Mouse (Mus musculus) C2C12 (cell line): ENCODE data around the gene Gm43738. TPM values are rescaled to one million over a fixed set of nuclear protein-coding genes. Genes with fewer than 3 reads are reported as not detected.

ENCODE experiments used
- H3K27me3 ChIP-seq: one replicate; pipeline ENCODE4 v1.6.1; 2011; ENCODE audit not compliant: control insufficient read depth, insufficient read depth, insufficient read length
- H3K36me3 ChIP-seq: one replicate; pipeline ENCODE4 v1.6.1; 2011; ENCODE audit not compliant: control insufficient read depth, insufficient read depth
- H3K4me3 ChIP-seq: one replicate; pipeline ENCODE4 v1.5.1; 2011; ENCODE audit warnings: mild to moderate bottlenecking, control low read depth; ENCODE audit not compliant: poor library complexity, insufficient read depth, severe bottlenecking
- H3K79me2 ChIP-seq: one replicate; pipeline ENCODE4 v1.6.1; 2011; ENCODE audit not compliant: control insufficient read depth, insufficient read depth
- H3K79me3 ChIP-seq: one replicate; pipeline ENCODE4 v1.6.1; 2011; ENCODE audit warnings: low read depth, control low read depth
- H3ac ChIP-seq: one replicate; pipeline ENCODE3; 2011; ENCODE audit warnings: low read depth; ENCODE audit not compliant: control insufficient read depth, insufficient read length
- CEBPB ChIP-seq: IDR thresholded peaks from one replicate; pipeline ENCODE4 v1.6.1; 2011; ENCODE audit warnings: low read depth, mild to moderate bottlenecking, control low read depth, moderate library complexity
- CTCF ChIP-seq: IDR thresholded peaks from one replicate; pipeline ENCODE4 v1.5.1; 2011; ENCODE audit not compliant: control insufficient read depth, insufficient read depth, insufficient read length
- FOSL1 ChIP-seq: IDR thresholded peaks from one replicate; pipeline ENCODE4 v1.8.0; 2011; ENCODE audit warnings: mild to moderate bottlenecking, low read length; ENCODE audit not compliant: poor library complexity, insufficient read depth, severe bottlenecking
- MAX ChIP-seq: IDR thresholded peaks from one replicate; pipeline ENCODE4 v1.6.1; 2011; ENCODE audit warnings: mild to moderate bottlenecking, control low read depth
- MYOD1 ChIP-seq: IDR thresholded peaks from one replicate; pipeline ENCODE4 v1.6.1; 2011; ENCODE audit warnings: low read depth; ENCODE audit not compliant: control insufficient read depth, insufficient read length
- MYOG ChIP-seq: IDR thresholded peaks from one replicate; pipeline ENCODE4 v1.6.1; 2011; ENCODE audit not compliant: control insufficient read depth, insufficient read length; ENCODE audit errors: extremely low read depth
- USF1 ChIP-seq: IDR thresholded peaks from one replicate; pipeline ENCODE4 v1.6.1; 2011; ENCODE audit warnings: low read depth, mild to moderate bottlenecking, control low read depth, moderate library complexity
- polyA plus RNA-seq: library from polyadenylated mRNA; unstranded; fragments of >200 nt; fragmentation: generic; extraction: Trizol; gene quantifications from one replicate; pipeline ENCODE4 v1.2.1, GENCODE M21; 2012; ENCODE audit warnings: missing spikeins

Gm43738 gene
- polyA plus RNA-seq, 1 experiment = 0.02 TPM

- peaks cover 76% of the 10 kb centered on the region for H3K27me3 ChIP-seq
- H3ac ChIP-seq = no peak overlapping the region
- H3K36me3 ChIP-seq = no peaks in the 10 kb centered on the region
- H3K4me3 ChIP-seq = no peak overlapping the region
- TF ChIP-seq MYOG (no peak), FOSL1 (no peak), MAX (no peak), CEBPB (no peak), USF1 (no peak)
- H3K79me2 ChIP-seq = no peaks in the 10 kb centered on the region
- H3K79me3 ChIP-seq = no peaks in the 10 kb centered on the region
Observed at GRCm38 (mm10) chr3:89136365-89136764, 35.5 kb upstream of the Gm43738 start.

GRCm38 (mm10) chr3:89135958-89136357 is 35.1 kb upstream of the Gm43738 start, which contains the start of gene Pklr:
Pklr (plus strand) TSS chr3:89136142.
- Histone ChIP-seq H3K79me3 (no peaks in the 10 kb centered on the region), H3K79me2 (no peaks in the 10 kb centered on the region), H3ac (no peak within 1 kb of the TSS), H3K27me3 (peaks cover 72% of the 10 kb centered on the region), H3K4me3 (no peak within 1 kb of the TSS), H3K36me3 (no peaks in the 10 kb centered on the region)
- no peak for TF ChIP-seq CEBPB
- no peak for TF ChIP-seq FOSL1
- TF ChIP-seq MYOD1 = no peak
- no peak for TF ChIP-seq CTCF
- TF ChIP-seq MAX = no peak
- no peak for TF ChIP-seq USF1
- TF ChIP-seq MYOG = no peak

- Histone ChIP-seq H3ac (no peak overlapping the region), H3K79me2 (no peaks in the 10 kb centered on the region), H3K27me3 (peaks cover 67% of the 10 kb centered on the region), H3K4me3 (no peak overlapping the region), H3K36me3 (no peaks in the 10 kb centered on the region), H3K79me3 (no peaks in the 10 kb centered on the region)
- TF ChIP-seq USF1 = no peak
- TF ChIP-seq MYOG = no peak
- TF ChIP-seq MAX = no peak
- no peak for TF ChIP-seq CTCF
Observed at GRCm38 (mm10) chr3:89133752-89134151, 32.9 kb upstream of the Gm43738 start.

- no peaks in the 10 kb centered on the region for H3K79me3 ChIP-seq
- no peaks in the 10 kb centered on the region for H3K36me3 ChIP-seq
- no peak for TF ChIP-seq CEBPB
- no peak for TF ChIP-seq USF1
- TF ChIP-seq FOSL1 = no peak
- TF ChIP-seq MAX = no peak
- TF ChIP-seq MYOG = no peak
- no peak for TF ChIP-seq MYOD1
- TF ChIP-seq CTCF = no peak
- peaks cover 70% of the 10 kb centered on the region for H3K27me3 ChIP-seq
- no peak overlapping the region for H3K4me3 ChIP-seq
- H3K79me2 ChIP-seq = no peaks in the 10 kb centered on the region
- H3ac ChIP-seq = no peak overlapping the region
Observed at GRCm38 (mm10) chr3:89133063-89133450, 32.2 kb upstream of the Gm43738 start.

GRCm38 (mm10) chr3:89132285-89133062 is 31.6 kb upstream of the Gm43738 start:
- TF ChIP-seq MAX (no peak), FOSL1 (no peak), MYOD1 (no peak), USF1 (no peak), CTCF (no peak), CEBPB (no peak), MYOG (no peak)
- H3ac ChIP-seq = no peak overlapping the region
- no peaks in the 10 kb centered on the region for H3K79me2 ChIP-seq
- peaks cover 75% of the 10 kb centered on the region for H3K27me3 ChIP-seq
- no peaks in the 10 kb centered on the region for H3K79me3 ChIP-seq
- no peaks in the 10 kb centered on the region for H3K36me3 ChIP-seq
- no peak overlapping the region for H3K4me3 ChIP-seq

GRCm38 (mm10) chr3:89131816-89132215 is 30.9 kb upstream of the Gm43738 start:
- H3K4me3 ChIP-seq = no peak overlapping the region
- no peak for TF ChIP-seq FOSL1
- TF ChIP-seq MYOD1 = no peak
- TF ChIP-seq MYOG = no peak
- TF ChIP-seq USF1 = no peak
- no peak for TF ChIP-seq CEBPB
- TF ChIP-seq CTCF = no peak
- H3K36me3 ChIP-seq = no peaks in the 10 kb centered on the region
- H3K79me3 ChIP-seq = no peaks in the 10 kb centered on the region
- no peaks in the 10 kb centered on the region for H3K79me2 ChIP-seq
- no peak overlapping the region for H3ac ChIP-seq
- peaks cover 72% of the 10 kb centered on the region for H3K27me3 ChIP-seq
